Mouse (Mus musculus): ENCODE data around the gene Ramac.

DNA sequence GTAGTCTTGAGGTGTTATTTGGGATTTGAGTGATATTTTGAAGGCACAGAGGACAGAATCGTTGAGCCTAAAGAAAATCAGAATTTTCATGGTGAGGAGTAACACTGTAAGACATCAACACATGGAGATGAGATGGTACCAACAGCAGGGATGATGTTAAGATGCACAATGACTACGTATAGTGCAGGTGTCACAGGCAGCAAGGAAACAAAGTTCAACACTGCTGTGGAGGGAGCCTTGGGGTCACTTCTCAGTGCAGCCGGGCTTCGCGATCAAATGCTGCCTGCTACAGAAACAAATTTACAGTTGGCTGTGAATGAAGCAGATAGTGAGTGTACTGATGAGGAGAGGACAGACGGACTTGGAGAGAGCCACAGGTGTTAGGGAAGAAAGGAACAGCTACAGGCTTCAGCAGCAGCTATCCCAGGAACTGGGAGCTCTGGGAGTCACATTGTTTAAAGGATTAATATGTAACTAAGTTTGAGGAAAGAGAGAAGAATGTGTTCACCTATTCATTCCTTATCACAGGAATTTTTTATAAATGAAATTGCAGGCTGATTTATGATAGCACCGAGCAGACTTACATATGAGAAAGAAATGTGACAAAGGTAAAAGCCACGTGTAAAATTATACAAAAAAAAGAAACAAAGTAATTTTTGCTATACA lies 23.9 kb upstream of the Ramac start:
- no peak for TF ChIP-seq ZNF384 (IDR thresholded peaks at IDR 0.05; ENCODE audit: low read depth, low read length)
- no peak for TF ChIP-seq MAFK (IDR thresholded peaks at IDR 0.05; ENCODE audit: insufficient read depth, low read depth, low read length)

All from ES-E14 (cell line).